Mouse (Mus musculus) neural tube, embryonic 15.5 days (tissue): ENCODE results near the gene Wfs1. TPM values are rescaled to one million over a fixed set of nuclear protein-coding genes. Genes with fewer than 3 reads are reported as not detected.

Experiments
- ATAC-seq: fragments of 200-750 bp; cut with Nextera tagmentation; 2 replicates; pipeline ENCODE4 v1.8.0; 2017; ENCODE audit warnings: mild to moderate bottlenecking, moderate TSS enrichment, moderate library complexity; ENCODE audit not compliant: low FRiP score
- H3K27ac ChIP-seq: fragments of 300-500 bp; sonication (generic); replicated peaks from 2 replicates; pipeline ENCODE4 v1.5.1; 2015; ENCODE audit warnings: mild to moderate bottlenecking, inconsistent platforms
- H3K27me3 ChIP-seq: fragments of 300-500 bp; sonication (generic); replicated peaks from 2 replicates; pipeline ENCODE4 v1.6.1; 2015; ENCODE audit warnings: inconsistent platforms
- H3K36me3 ChIP-seq: fragments of 300-500 bp; sonication (generic); 2 replicates; pipeline ENCODE4 v1.6.1; 2015; ENCODE audit warnings: inconsistent platforms
- H3K4me1 ChIP-seq: fragments of 300-500 bp; sonication (generic); 2 replicates; pipeline ENCODE4 v1.6.1; 2015; ENCODE audit warnings: inconsistent platforms
- H3K4me2 ChIP-seq: fragments of 300-500 bp; sonication (generic); 2 replicates; pipeline ENCODE4 v1.6.1; 2015; ENCODE audit warnings: inconsistent platforms, mild to moderate bottlenecking, moderate library complexity
- H3K4me3 ChIP-seq: fragments of 300-500 bp; sonication (generic); replicated peaks from 2 replicates; pipeline ENCODE4 v1.5.1; 2015; ENCODE audit warnings: mild to moderate bottlenecking, inconsistent platforms
- H3K9ac ChIP-seq: fragments of 300-500 bp; sonication (generic); replicated peaks from 2 replicates; pipeline ENCODE4 v1.6.1; 2015; ENCODE audit warnings: mild to moderate bottlenecking, inconsistent platforms
- H3K9me3 ChIP-seq: fragments of 300-500 bp; sonication (generic); replicated peaks from 2 replicates; pipeline ENCODE4 v1.6.1; 2016; ENCODE audit warnings: inconsistent platforms
- WGBS: fragments of 180-500 bp; shearing (Covaris S2); methylation state at CpG from one replicate; pipeline ENCODE4 v1.1.7; 2015; ENCODE audit warnings: mixed read lengths; 5-methylcytosine and 5-hydroxymethylcytosine counted together
- polyA plus RNA-seq: library from polyadenylated mRNA; unstranded; fragments of >200 nt; fragmentation: Nextera tagmentation; extraction: Ambion mirVana; gene quantifications from 2 replicates; pipeline ENCODE4 v1.2.1, GENCODE M21; 2015

The Wfs1 gene
- polyA plus RNA-seq, 1 experiment from 2014 or later, result 9.7 TPM

DNA sequence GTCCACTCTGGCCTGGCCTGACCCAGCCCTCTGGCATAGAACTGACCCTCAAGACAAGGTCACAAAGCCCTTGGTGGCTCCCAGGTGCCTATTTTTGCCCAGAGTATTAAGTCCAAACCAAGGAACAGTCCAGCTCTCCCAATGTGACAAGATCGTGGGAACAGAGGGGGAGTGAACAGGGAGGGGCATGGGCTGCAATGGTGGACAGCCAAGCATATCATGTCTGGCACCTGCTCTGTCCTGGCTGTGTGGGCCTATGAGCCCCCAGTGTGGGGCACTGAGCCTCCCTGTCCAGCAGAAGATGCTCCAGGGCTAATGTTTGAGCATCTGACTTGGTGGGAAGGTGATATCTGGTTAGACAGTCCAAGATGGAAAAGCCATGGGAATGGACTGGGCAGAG, 2.4 kb downstream of the Wfs1 start:
- 85% methylated on average over 1 of the region's 1 CpGs for WGBS
- no peaks in the 10 kb centered on the region for H3K36me3 ChIP-seq
- H3K4me1 ChIP-seq, result peaks cover 15% of the 10 kb centered on the region
- H3K27ac ChIP-seq, result no peak overlapping the region
- H3K4me2 ChIP-seq, result no peak overlapping the region
- no peaks in the 10 kb centered on the region for H3K27me3 ChIP-seq
- no peaks in the 10 kb centered on the region for H3K9me3 ChIP-seq
- H3K9ac ChIP-seq, result no peak overlapping the region
- no peak overlapping the region for H3K4me3 ChIP-seq
- no peak for ATAC-seq

- Histone ChIP-seq H3K4me1 (no peaks in the 10 kb centered on the region), H3K4me2 (no peak overlapping the region), H3K9ac (no peak overlapping the region), H3K27me3 (no peaks in the 10 kb centered on the region), H3K36me3 (no peaks in the 10 kb centered on the region), H3K27ac (no peak overlapping the region), H3K4me3 (no peak overlapping the region), H3K9me3 (no peaks in the 10 kb centered on the region)
- WGBS, result 84% methylated on average over 4 of the region's 4 CpGs
- no peak for ATAC-seq
Measured at GRCm38 (mm10) chr5:36982271-36982670, 6.7 kb downstream of the Wfs1 start.

GRCm38 (mm10) chr5:36979631-36980030, 9.4 kb downstream of the Wfs1 start:
- Histone ChIP-seq H3K27me3 (no peaks in the 10 kb centered on the region), H3K9ac (no peak overlapping the region), H3K4me2 (no peak overlapping the region), H3K9me3 (no peaks in the 10 kb centered on the region), H3K27ac (no peak overlapping the region), H3K4me3 (no peak overlapping the region), H3K4me1 (no peaks in the 10 kb centered on the region), H3K36me3 (no peaks in the 10 kb centered on the region)
- 89% methylated on average over 7 of the region's 7 CpGs for WGBS
- ATAC-seq, result no peak

DNA sequence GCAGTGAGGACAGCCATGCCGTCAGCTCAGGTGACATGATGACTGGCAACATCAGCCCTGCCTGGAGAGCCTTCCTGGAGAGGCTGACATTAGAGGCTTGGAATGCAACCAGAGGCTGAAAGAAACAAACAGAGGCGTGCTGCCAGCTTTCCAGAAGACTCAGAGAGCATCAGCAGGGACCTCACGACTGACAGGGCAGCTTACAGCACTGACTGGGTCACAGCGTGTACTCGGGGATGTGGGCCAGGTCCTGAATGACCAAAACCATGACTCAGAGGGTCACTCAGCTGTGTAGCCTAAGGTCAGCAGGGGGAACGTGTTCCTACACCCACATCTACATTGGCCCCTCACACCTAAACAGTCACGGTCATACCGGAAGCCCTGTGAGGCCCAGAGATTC, 10.0 kb downstream of the Wfs1 start:
- Histone ChIP-seq H3K36me3 (no peaks in the 10 kb centered on the region), H3K9ac (no peak overlapping the region), H3K27ac (no peak overlapping the region), H3K4me3 (no peak overlapping the region), H3K4me2 (no peak overlapping the region), H3K27me3 (no peaks in the 10 kb centered on the region), H3K9me3 (no peaks in the 10 kb centered on the region), H3K4me1 (no peaks in the 10 kb centered on the region)
- WGBS, result 86% methylated on average over 8 of the region's 8 CpGs
- no peak for ATAC-seq

GRCm38 (mm10) chr5:36977809-36978208, 11.2 kb downstream of the Wfs1 start:
- Histone ChIP-seq H3K27ac (no peak overlapping the region), H3K9me3 (no peaks in the 10 kb centered on the region), H3K36me3 (no peaks in the 10 kb centered on the region), H3K9ac (no peak overlapping the region), H3K4me1 (no peaks in the 10 kb centered on the region), H3K27me3 (no peaks in the 10 kb centered on the region), H3K4me3 (no peak overlapping the region), H3K4me2 (no peak overlapping the region)
- ATAC-seq, result no peak
- WGBS, result 75% methylated on average over 9 of the region's 9 CpGs

DNA sequence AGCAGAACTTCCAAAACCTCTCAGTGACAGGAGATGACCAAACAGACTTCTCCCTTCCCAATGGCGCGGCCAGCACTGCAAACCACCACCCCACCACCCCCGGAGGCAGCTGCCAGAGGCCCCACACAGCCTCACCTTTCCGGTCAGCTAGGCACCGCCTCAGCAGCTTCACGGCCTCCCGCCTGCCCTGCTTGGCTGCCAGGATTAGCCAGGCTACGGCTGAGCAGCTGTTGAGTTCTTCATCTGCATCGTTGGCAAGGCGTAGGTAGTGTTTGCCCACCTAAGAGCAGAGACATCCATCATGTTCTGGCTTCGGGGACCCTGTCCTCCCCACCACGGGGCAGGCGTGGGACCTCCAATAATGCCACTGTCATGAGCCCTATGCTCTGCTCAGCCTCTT, 13.7 kb downstream of the Wfs1 start:
- Histone ChIP-seq H3K27me3 (no peaks in the 10 kb centered on the region), H3K4me3 (no peak overlapping the region), H3K4me1 (no peaks in the 10 kb centered on the region), H3K9ac (no peak overlapping the region), H3K9me3 (no peaks in the 10 kb centered on the region), H3K27ac (no peak overlapping the region), H3K36me3 (no peaks in the 10 kb centered on the region), H3K4me2 (no peak overlapping the region)
- no peak for ATAC-seq
- 88% methylated on average over 13 of the region's 13 CpGs for WGBS

DNA sequence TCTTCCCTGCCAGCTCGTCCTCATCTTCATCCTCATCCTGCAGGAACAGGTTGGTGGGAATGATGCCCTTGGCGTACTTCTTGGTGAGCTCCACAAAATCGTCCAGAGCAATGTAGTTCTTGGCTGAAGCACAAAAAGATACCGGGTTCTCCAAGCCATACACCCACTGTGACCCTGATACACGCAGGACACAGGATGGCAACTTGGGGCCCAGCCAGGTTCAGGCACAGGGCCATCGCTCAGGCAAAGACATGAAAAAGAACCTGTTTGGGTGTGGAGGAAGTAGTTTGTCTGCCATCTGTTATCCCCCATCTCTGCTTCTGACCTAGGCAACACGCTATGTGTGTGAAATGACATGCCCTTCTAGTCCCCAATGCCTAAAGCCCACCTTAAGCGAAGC, 17.4 kb downstream of the Wfs1 start:
- no peak overlapping the region for H3K4me3 ChIP-seq
- no peak for ATAC-seq
- H3K4me1 ChIP-seq, result no peaks in the 10 kb centered on the region
- no peaks in the 10 kb centered on the region for H3K9me3 ChIP-seq
- no peaks in the 10 kb centered on the region for H3K27me3 ChIP-seq
- H3K4me2 ChIP-seq, result no peak overlapping the region
- H3K36me3 ChIP-seq, result peaks cover 16% of the 10 kb centered on the region
- no peak overlapping the region for H3K27ac ChIP-seq
- no peak overlapping the region for H3K9ac ChIP-seq
- 93% methylated on average over 8 of the region's 8 CpGs for WGBS

DNA sequence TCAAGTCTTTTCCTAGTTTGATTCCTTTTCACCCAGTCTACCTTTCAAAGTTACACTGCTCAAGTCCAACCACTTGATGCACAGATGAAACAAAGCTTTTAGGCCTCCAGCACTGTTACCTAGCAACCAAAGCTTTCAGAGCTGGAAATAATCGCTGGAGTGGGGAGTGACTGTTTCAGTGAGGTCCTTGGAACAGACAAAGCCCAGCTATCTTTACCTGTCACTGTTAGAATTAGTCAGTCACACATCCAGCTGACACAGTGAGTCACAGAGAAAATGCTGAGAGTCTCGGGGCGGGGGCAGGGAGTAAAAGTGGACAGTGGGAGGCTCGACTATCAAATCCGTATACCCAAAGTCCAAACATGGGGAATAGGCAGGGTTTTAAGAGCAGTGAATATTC, 28.5 kb downstream of the Wfs1 start:
- no peaks in the 10 kb centered on the region for H3K36me3 ChIP-seq
- H3K9ac ChIP-seq, result no peak overlapping the region
- 0 out of 2 replicates have a peak overlapping the region, but pooled peaks have one; percentile 41 for H3K27ac ChIP-seq
- H3K27me3 ChIP-seq, result no peaks in the 10 kb centered on the region
- WGBS, result 16% methylated on average over 5 of the region's 5 CpGs
- no peak overlapping the region for H3K4me2 ChIP-seq
- H3K9me3 ChIP-seq, result no peaks in the 10 kb centered on the region
- no peak overlapping the region for H3K4me3 ChIP-seq
- H3K4me1 ChIP-seq, result peaks cover 7% of the 10 kb centered on the region; the same call in 1 of the 2 replicates
- peak; percentile 44; the same call in 1 of the 2 replicates for ATAC-seq

GRCm38 (mm10) chr5:36958837-36959236, 30.2 kb downstream of the Wfs1 start:
- 33% methylated on average over 5 of the region's 5 CpGs for WGBS

DNA sequence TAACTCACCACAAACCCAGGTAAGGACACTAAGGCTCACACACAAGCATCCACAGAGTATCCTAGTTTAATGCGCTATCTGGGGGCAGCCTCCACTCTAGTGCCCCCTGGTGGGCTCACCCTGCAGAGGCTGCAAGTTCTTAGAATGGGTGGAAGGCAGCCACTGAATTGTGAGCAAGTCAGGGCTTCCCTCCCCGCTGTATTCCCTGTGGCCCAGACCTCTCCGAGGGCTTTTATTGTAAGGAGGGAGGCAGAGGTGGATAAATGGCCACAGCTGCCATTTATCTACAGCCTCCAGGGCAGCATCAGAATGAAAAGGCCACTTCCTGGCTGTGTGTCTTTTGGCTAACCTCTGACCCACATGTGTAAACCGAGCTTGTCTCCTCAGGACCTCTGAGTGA, 33.6 kb downstream of the Wfs1 start:
- H3K36me3 ChIP-seq, result peaks cover 23% of the 10 kb centered on the region; the same call in 1 of the 2 replicates
- WGBS, result 29% methylated on average over 4 of the region's 4 CpGs
- no peaks in the 10 kb centered on the region for H3K9me3 ChIP-seq
- H3K27me3 ChIP-seq, result no peaks in the 10 kb centered on the region
- peaks cover under 1% of the 10 kb centered on the region; the same call in 1 of the 2 replicates for H3K4me1 ChIP-seq
- no peak overlapping the region for H3K4me2 ChIP-seq
- no peak overlapping the region for H3K4me3 ChIP-seq
- ATAC-seq, result no peak
- no peak overlapping the region for H3K9ac ChIP-seq
- no peak overlapping the region for H3K27ac ChIP-seq

More at GRCm38 (mm10) chr5:36958837-36959236, 30.2 kb downstream of the Wfs1 start:
- Histone ChIP-seq H3K27me3 (no peaks in the 10 kb centered on the region), H3K9ac (no peak overlapping the region), H3K36me3 (peaks cover 2% of the 10 kb centered on the region; the same call in 1 of the 2 replicates), H3K4me3 (no peak overlapping the region), H3K4me1 (peaks cover 7% of the 10 kb centered on the region; the same call in 1 of the 2 replicates), H3K4me2 (no peak overlapping the region), H3K9me3 (no peaks in the 10 kb centered on the region), H3K27ac (no peak overlapping the region)
- peak; percentile 50; the same call in 1 of the 2 replicates for ATAC-seq

DNA sequence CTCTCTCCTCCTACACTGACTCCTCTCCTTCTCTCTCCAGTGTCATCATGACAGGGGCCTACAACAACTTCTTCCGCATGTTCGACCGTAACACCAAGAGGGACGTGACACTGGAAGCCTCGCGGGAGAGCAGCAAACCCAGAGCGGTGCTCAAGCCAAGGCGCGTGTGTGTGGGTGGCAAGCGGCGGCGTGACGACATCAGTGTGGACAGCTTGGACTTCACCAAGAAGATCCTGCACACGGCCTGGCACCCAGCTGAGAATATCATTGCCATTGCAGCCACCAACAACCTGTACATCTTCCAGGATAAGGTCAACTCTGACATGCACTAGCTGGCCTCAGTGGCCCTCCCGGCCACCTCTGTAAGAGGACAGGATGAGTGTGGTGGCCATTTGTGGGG, 36.7 kb downstream of the Wfs1 start:
- H3K4me3 ChIP-seq, result no peak overlapping the region
- H3K9me3 ChIP-seq, result no peaks in the 10 kb centered on the region
- ATAC-seq, result no peak
- H3K9ac ChIP-seq, result no peak overlapping the region
- WGBS, result 92% methylated on average over 15 of the region's 15 CpGs
- no peak overlapping the region for H3K4me2 ChIP-seq
- H3K27me3 ChIP-seq, result no peaks in the 10 kb centered on the region
- no peaks in the 10 kb centered on the region for H3K4me1 ChIP-seq
- H3K36me3 ChIP-seq, result peaks cover 33% of the 10 kb centered on the region
- no peak overlapping the region for H3K27ac ChIP-seq

DNA sequence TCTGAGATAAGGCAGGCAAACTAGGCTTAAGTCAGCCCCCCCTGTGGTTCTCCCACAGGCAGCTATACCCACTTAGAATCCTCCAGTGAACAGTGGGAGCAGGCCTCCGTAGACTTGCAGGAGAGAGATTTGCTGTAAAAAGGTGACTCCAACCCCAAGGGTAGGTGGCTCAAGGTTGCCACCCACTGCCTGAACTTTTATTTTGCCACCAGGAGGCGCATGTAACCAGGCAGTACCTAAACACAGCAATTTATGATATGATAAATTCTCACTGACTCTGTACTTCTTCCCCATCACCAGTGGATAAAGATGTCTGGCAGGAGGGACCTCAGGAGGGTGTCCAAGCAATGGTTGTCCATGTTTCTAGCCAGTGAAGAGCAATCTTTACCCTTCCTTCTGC, 38.1 kb downstream of the Wfs1 start:
- Histone ChIP-seq H3K4me3 (no peak overlapping the region), H3K27ac (no peak overlapping the region), H3K9me3 (no peaks in the 10 kb centered on the region), H3K4me1 (0 out of 2 replicates have a peak, but pooled peaks cover 5% of the 10 kb centered on the region), H3K9ac (no peak overlapping the region), H3K27me3 (no peaks in the 10 kb centered on the region), H3K4me2 (no peak overlapping the region), H3K36me3 (peaks cover 37% of the 10 kb centered on the region)
- 67% methylated on average over 2 of the region's 2 CpGs for WGBS
- no peak for ATAC-seq

- Histone ChIP-seq H3K27ac (no peak overlapping the region), H3K9me3 (no peaks in the 10 kb centered on the region), H3K4me3 (no peak overlapping the region), H3K4me1 (peaks cover 19% of the 10 kb centered on the region), H3K27me3 (no peaks in the 10 kb centered on the region), H3K4me2 (no peak overlapping the region), H3K9ac (no peak overlapping the region), H3K36me3 (peaks cover 35% of the 10 kb centered on the region)
- ATAC-seq, result no peak
- WGBS, result 2% methylated on average over 3 of the region's 3 CpGs
Measured at GRCm38 (mm10) chr5:36948831-36949230, 40.2 kb downstream of the Wfs1 start.
